Mouse (Mus musculus) myocyte (in vitro differentiated cells): ENCODE data around the gene Adamts2. TPM values are rescaled to one million over a fixed set of nuclear protein-coding genes. Genes with fewer than 3 reads are reported as not detected.

Experiments used
- H3K27me3 ChIP-seq: one replicate; pipeline ENCODE4 v1.6.1; 2011; ENCODE audit not compliant: control insufficient read depth, insufficient read depth, insufficient read length
- H3K36me3 ChIP-seq: one replicate; pipeline ENCODE4 v1.6.1; 2011; ENCODE audit not compliant: control insufficient read depth, insufficient read depth
- H3K4me2 ChIP-seq: one replicate; pipeline ENCODE4 v1.6.1; 2011; ENCODE audit warnings: low read depth, control low read depth
- H3K4me3 ChIP-seq: one replicate; pipeline ENCODE4 v1.5.1; 2011; ENCODE audit warnings: mild to moderate bottlenecking, control low read depth, moderate library complexity
- H3K79me2 ChIP-seq: one replicate; pipeline ENCODE4 v1.6.1; 2011; ENCODE audit not compliant: control insufficient read depth, insufficient read depth
- H3ac ChIP-seq: one replicate; pipeline ENCODE4 v1.6.1; 2011; ENCODE audit not compliant: control insufficient read depth, insufficient read length
- CEBPB ChIP-seq: IDR thresholded peaks from 2 replicates; pipeline ENCODE4 v1.6.1; 2011; ENCODE audit warnings: mild to moderate bottlenecking, moderate library complexity; ENCODE audit not compliant: poor library complexity, insufficient read depth, severe bottlenecking
- E2F4 ChIP-seq: IDR thresholded peaks from one replicate; pipeline ENCODE4 v1.6.1; 2011; ENCODE audit warnings: mild to moderate bottlenecking, control low read depth, moderate library complexity; ENCODE audit not compliant: insufficient read depth
- MAX ChIP-seq: IDR thresholded peaks from one replicate; pipeline ENCODE4 v1.6.1; 2011; ENCODE audit warnings: low read depth, mild to moderate bottlenecking, control low read depth
- MYOD1 ChIP-seq, 3 experiments: IDR thresholded peaks; one replicate each; pipeline ENCODE4 v1.6.1; 2011; ENCODE audit warnings: control low read depth in 2 of 3, low read depth in 2 of 3, mild to moderate bottlenecking in 2 of 3, moderate library complexity in 1 of 3; ENCODE audit not compliant: insufficient read length in 2 of 3, control insufficient read depth in 1 of 3
- MYOG ChIP-seq, 3 experiments: IDR thresholded peaks; one replicate each; pipeline ENCODE4 v1.6.1; 2011; ENCODE audit warnings: control low read depth in 2 of 3, low read depth in 2 of 3, mild to moderate bottlenecking in 2 of 3; ENCODE audit not compliant: insufficient read length in 2 of 3, control insufficient read depth in 1 of 3, insufficient read depth in 1 of 3
- POLR2A ChIP-seq: IDR thresholded peaks from one replicate; pipeline ENCODE4 v1.6.1; 2011; ENCODE audit warnings: low read depth, mild to moderate bottlenecking, control low read depth, moderate library complexity; ENCODE audit not compliant: insufficient read length
- POLR2AphosphoS2 ChIP-seq: IDR thresholded peaks from one replicate; pipeline ENCODE4 v1.6.1; 2011; ENCODE audit warnings: low read depth, control low read depth; ENCODE audit not compliant: insufficient read length
- REST ChIP-seq: IDR thresholded peaks from one replicate; pipeline ENCODE4 v1.6.1; 2011; ENCODE audit warnings: mild to moderate bottlenecking, control low read depth, moderate library complexity; ENCODE audit not compliant: insufficient read depth, insufficient read length
- SRF ChIP-seq: IDR thresholded peaks from one replicate; pipeline ENCODE4 v1.6.1; 2011; ENCODE audit warnings: low read depth; ENCODE audit not compliant: control insufficient read depth, insufficient read length
- TCF12 ChIP-seq: IDR thresholded peaks from one replicate; pipeline ENCODE4 v1.6.1; 2011; ENCODE audit warnings: mild to moderate bottlenecking, control low read depth; ENCODE audit not compliant: poor library complexity, insufficient read depth, severe bottlenecking
- TCF3 ChIP-seq: IDR thresholded peaks from one replicate; pipeline ENCODE4 v1.6.1; 2011; ENCODE audit warnings: low read depth, control low read depth; ENCODE audit not compliant: insufficient read length
- USF1 ChIP-seq: IDR thresholded peaks from one replicate; pipeline ENCODE4 v1.6.1; 2011; ENCODE audit warnings: low read depth, mild to moderate bottlenecking, control low read depth, moderate library complexity
- polyA plus RNA-seq: library from polyadenylated mRNA; unstranded; fragments of >200 nt; fragmentation: generic; extraction: Trizol; gene quantifications from one replicate; pipeline ENCODE4 v1.2.1, GENCODE M21; 2012; ENCODE audit warnings: missing spikeins

Adamts2 gene
- polyA plus RNA-seq, 1 experiment = 24.9 TPM

DNA sequence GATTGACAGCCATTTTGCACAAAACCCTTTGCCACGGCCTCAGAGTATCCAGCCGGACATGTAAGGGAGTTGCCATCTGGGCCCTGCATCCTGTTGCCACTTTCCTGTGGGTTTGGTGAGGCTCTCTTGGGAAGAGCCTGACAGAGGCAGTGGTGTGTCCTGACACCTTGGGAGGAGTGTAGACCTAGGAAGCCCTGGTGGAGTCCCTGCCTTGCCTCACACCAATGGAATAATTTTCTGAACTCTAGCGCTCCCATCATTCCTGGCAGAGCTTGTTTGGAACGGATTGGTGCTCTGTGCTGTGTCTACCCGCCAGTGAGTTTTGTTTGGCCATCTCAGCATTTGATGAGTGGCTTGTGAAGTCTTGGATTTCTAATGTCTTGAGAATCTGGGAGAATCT is 19.5 kb downstream of the Adamts2 start:
- Histone ChIP-seq H3K4me2 (no peak overlapping the region), H3K36me3 (no peaks in the 10 kb centered on the region)
- TF ChIP-seq USF1 = no peak

DNA sequence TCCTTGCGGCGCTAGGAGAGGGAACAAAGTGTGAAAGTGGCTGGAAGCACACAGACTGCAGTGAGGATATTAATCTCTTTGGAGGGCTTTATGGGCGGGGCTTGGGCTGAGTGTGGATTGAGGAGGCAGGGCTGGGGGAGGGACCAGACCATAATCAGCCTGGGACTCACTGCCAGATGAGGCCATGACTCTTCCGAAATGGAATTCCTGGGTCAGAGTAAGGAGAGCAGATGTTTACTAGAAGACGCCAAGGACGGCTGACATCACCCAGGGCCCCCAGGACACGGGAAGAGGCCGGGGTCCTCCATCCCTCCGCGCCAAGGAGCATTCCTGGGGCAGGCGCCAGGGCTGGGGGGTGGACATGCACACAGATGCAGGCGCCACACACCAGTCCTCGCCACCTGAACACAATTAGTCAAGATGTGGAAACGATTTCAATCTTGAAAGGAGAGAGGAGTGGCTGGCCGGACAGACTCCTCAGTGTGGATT is 20.4 kb downstream of the Adamts2 start:
- H3K4me3 ChIP-seq = no peak overlapping the region

More for the DNA sequence above, 19.5 kb downstream of the Adamts2 start:
- Histone ChIP-seq H3ac (no peak overlapping the region), H3K4me3 (no peak overlapping the region), H3K79me2 (no peaks in the 10 kb centered on the region), H3K27me3 (no peaks in the 10 kb centered on the region)

DNA sequence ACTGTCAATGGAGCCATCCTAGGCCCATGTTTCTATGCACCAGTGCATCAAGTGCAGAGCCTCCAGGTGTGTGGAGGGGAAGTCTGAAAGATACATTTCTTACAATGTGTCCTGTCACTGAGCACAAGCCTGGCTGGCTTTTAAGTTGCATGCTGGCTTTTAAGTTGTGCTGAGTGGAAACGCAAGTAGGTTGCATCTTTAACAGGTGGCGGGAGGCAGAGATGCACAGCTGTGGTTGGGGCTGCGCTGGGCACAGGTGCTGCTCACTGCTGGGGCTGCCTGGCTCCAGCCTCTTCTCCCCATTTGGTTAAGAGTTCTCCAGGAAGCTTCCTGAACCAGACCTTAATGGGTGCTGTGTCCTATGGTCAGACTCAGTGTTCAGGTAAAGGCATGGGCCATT is 21.9 kb downstream of the Adamts2 start:
- Histone ChIP-seq H3K27me3 (no peaks in the 10 kb centered on the region), H3K79me2 (no peaks in the 10 kb centered on the region), H3K4me3 (no peak overlapping the region), H3ac (no peak overlapping the region), H3K36me3 (no peaks in the 10 kb centered on the region), H3K4me2 (no peak overlapping the region)
- no peak for TF ChIP-seq TCF3
- TF ChIP-seq MYOD1 (IDR thresholded peaks at IDR 0.05; ENCODE audit: control insufficient read depth in 1 of 3, insufficient read length in 2 of 3, low read depth in 2 of 3) = no peak
- no peak for TF ChIP-seq POLR2AphosphoS2
- TF ChIP-seq MYOG (IDR thresholded peaks at IDR 0.05; ENCODE audit: control insufficient read depth in 1 of 3, insufficient read depth in 1 of 3, insufficient read length in 2 of 3, low read depth in 2 of 3) = no peak

More for the DNA sequence above, 20.4 kb downstream of the Adamts2 start:
- no peaks in the 10 kb centered on the region for H3K27me3 ChIP-seq
- TF ChIP-seq TCF12 (no peak), E2F4 (no peak), POLR2A (no peak), USF1 (no peak), MYOG (IDR thresholded peaks at IDR 0.05; ENCODE audit: control insufficient read depth in 1 of 3, insufficient read depth in 1 of 3, insufficient read length in 2 of 3, low read depth in 2 of 3) (no peak), MYOD1 (IDR thresholded peaks at IDR 0.05; ENCODE audit: control insufficient read depth in 1 of 3, insufficient read length in 2 of 3, low read depth in 2 of 3) (no peak), SRF (no peak), TCF3 (no peak), POLR2AphosphoS2 (no peak), MAX (no peak), REST (no peak), CEBPB (no peak)
- no peak overlapping the region for H3K4me2 ChIP-seq
- H3K36me3 ChIP-seq = no peaks in the 10 kb centered on the region
- no peaks in the 10 kb centered on the region for H3K79me2 ChIP-seq
- H3ac ChIP-seq = no peak overlapping the region

DNA sequence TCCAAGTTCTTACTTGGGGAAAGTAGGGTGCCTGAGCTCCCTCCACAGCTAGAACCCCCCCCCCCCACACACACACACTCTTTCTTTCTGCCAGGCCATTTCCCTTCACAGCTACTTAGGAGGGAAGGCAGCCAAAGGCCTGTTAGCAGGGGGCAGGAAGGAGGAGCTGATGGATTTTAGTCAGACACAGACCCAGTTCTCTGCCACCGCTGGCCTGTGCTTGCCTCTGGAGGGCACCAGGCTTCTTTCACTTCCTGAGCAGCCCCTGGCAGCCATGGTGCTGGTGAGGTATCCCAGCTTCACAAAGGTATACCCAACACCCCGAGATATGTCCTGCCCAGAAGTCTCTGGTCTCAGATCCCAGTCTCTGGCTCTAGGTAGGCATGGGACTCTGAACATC is 22.4 kb downstream of the Adamts2 start:
- no peaks in the 10 kb centered on the region for H3K27me3 ChIP-seq
- no peak for TF ChIP-seq USF1
- no peak for TF ChIP-seq TCF3
- no peak for TF ChIP-seq E2F4
- TF ChIP-seq TCF12 = no peak
- TF ChIP-seq MYOG (IDR thresholded peaks at IDR 0.05; ENCODE audit: control insufficient read depth in 1 of 3, insufficient read depth in 1 of 3, insufficient read length in 2 of 3, low read depth in 2 of 3) = no peak
- TF ChIP-seq CEBPB = no peak
- TF ChIP-seq MYOD1 (IDR thresholded peaks at IDR 0.05; ENCODE audit: control insufficient read depth in 1 of 3, insufficient read length in 2 of 3, low read depth in 2 of 3) = no peak
- TF ChIP-seq MAX = no peak
- TF ChIP-seq REST = no peak
- no peak for TF ChIP-seq SRF
- TF ChIP-seq POLR2AphosphoS2 = no peak
- no peak for TF ChIP-seq POLR2A
- H3K4me3 ChIP-seq = no peak overlapping the region
- H3K4me2 ChIP-seq = no peak overlapping the region
- H3ac ChIP-seq = no peak overlapping the region
- H3K79me2 ChIP-seq = no peaks in the 10 kb centered on the region
- no peaks in the 10 kb centered on the region for H3K36me3 ChIP-seq

DNA sequence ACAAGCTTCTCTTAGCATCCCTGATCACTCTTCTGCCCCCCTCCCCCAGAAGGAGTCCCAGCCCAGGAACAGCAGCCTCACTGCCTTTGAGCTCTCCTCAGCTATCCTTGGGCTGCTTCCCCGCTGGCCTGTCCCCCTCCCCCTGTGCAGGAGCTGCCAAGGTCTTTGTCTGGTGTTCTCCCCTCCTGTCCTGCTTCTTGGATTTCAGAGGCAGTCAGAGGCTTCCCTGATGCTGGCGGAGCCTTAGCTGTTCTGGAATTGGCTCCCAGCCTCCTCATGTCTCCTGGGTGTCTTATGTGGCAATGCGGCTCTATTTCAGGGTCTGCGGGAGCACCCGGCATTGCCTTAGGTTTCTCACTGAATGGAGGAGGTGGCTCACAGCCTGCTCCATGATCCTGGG is 22.8 kb downstream of the Adamts2 start:
- Histone ChIP-seq H3ac (no peak overlapping the region), H3K27me3 (no peaks in the 10 kb centered on the region), H3K36me3 (no peaks in the 10 kb centered on the region), H3K4me3 (no peak overlapping the region), H3K4me2 (no peak overlapping the region), H3K79me2 (no peaks in the 10 kb centered on the region)
- TF ChIP-seq POLR2A = no peak
- TF ChIP-seq TCF12 = no peak
- no peak for TF ChIP-seq E2F4
- no peak for TF ChIP-seq MYOD1 (IDR thresholded peaks at IDR 0.05; ENCODE audit: control insufficient read depth in 1 of 3, insufficient read length in 2 of 3, low read depth in 2 of 3)
- no peak for TF ChIP-seq USF1
- TF ChIP-seq CEBPB = no peak
- no peak for TF ChIP-seq MAX
- no peak for TF ChIP-seq POLR2AphosphoS2
- no peak for TF ChIP-seq MYOG (IDR thresholded peaks at IDR 0.05; ENCODE audit: control insufficient read depth in 1 of 3, insufficient read depth in 1 of 3, insufficient read length in 2 of 3, low read depth in 2 of 3)
- TF ChIP-seq TCF3 = no peak
- TF ChIP-seq REST = no peak
- TF ChIP-seq SRF = no peak
